Mouse (Mus musculus): ENCODE data around the gene Hif1an.

Hif1an gene

DNA sequence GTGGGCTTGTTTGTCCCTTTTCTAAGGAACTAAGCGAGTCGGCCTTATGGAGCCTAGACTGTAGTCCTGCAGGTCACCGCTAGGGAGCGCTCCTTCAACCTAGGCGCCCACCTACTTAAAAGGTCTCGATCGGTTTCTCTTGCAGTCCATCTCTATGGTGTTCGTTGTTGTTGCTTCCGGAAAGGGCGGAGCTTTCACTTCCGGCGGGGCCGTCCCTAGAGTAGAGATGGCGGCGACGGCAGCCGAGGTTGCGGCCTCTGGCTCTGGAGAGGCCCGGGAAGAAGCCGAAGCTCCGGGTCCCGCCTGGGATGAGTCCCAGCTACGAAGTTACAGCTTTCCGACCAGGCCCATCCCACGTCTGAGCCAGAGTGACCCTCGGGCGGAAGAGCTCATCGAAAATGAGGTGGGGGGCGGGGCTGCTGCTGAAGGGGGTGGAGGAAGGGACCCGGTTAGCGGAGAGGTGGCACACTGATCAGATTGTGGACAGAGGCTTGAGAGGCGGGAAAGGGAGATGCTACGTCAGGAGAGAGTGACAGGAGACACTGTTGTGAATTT is at the start of gene Hif1an:
Gene Hif1an (plus strand): TSS at position 199 of the 555 bp plus-strand sequence.
- peak; percentile 94 to 98 for DNase-seq (ENCODE audit: inconsistent age in 2 of 2, low spot score in 1 of 2)

DNA sequence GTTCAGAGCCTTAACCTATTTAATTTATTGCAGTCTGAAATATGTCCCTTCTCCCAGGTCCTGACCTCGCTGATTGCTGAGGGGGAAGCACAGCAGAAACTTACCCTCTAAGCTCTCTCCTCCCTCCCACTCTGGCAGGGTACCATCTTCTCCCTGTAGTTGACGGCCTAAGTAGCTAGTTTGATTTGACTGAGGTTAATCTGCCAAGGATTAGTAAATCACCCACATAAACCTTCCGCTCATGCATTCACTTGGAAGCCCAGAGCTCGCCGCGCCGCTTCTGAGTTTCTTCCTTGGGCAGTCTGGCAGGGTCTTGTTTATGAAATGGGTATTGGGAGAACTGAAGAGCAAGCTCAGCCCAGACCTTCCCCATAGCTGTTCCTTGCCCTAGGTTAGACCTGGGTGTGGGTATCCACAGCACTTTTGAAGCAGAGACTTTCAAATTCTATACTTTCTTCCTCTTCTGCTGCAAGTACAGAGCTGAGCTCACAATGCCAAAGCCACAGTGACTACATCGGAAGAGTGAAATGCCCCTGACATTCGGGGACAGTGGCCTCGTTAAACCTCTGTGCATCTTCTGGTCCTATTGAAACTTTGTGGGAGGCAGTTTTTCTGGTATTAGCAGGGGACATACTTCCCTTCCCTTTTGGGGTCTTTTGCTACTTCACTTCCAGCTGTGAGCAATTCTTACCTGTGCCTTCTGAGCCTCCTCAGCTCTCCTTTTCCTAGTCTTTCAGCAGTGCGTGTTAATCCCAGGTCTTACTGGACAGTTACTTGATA is 49.4 kb upstream of the Hif1an start:
- DNase-seq (ENCODE audit: inconsistent age in 2 of 2, low spot score in 1 of 2), result peak in 1 of 2 experiments; percentile 75

DNA sequence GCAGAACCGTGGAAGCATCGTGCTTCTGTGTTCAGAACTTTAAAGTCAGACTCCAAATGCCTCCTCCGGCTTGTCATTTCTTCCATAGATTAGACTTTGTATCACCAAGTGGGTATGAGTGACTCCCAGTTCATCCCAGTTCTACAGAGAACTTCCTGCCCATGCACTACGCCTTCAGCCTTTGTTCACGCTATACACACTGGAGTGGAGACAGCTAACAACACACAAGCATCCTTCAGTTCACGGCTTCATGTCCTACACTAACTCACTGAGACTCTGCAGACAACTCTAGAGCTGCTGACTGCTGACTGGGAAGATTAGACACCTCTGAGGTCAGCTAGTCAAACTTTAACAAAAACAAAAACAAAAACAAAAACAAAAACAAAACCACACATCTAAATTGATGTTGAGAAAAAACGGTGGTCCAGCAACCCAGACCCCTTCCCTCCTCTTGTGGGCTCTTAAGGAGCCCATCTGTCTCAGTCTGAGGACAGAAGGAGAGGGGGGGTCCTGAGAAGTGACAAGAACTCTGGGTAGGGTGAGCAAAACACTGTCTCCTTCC is 48.6 kb upstream of the Hif1an start:
- no peak for DNase-seq (ENCODE audit: inconsistent age in 2 of 2, low spot score in 1 of 2)

DNA sequence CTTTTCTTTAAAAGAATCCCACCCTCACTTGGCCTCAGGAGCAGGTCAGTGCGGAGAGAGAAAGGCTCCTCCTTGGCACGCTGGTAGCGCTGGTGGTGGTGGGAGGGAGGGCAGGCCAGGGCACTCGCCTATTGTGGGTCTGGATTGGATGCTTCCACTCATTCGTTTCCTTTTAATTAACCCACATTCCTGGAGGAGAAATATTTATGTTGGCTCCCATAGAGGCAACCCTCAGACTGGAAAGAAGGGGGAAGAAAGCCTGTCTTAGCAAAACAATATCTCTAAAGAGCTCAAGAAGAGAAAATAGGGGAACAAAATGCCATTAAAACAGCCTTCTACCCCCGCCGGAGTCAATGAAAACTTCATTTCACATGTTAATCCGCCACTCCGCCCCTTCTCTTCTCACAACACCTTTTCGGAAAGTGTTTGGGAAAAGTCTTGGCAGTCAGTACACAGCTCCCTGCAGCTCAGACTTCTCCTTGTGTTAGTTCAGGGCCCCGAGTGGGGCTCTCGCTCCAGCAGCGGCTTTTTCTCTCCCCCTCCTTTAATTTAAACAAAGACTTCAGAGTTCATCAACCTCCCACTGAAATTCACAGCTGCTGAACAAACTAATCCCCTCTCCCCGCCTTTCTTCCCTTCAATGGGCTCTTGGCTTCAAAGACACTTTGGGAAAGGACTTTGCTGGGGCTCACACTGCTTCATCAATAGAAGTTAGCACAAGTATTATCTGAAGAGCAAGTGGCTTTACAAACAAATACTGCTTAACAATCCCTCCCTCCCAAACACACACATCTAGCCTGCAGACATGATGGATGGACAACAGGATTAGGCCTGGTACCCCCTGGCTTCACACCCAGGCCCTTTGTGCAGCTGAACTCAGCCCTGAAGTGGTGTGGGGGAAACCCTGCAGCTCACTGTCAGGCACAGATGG is 47.9 kb upstream of the Hif1an start:
- no peak for DNase-seq (ENCODE audit: inconsistent age in 2 of 2, low spot score in 1 of 2)

DNA sequence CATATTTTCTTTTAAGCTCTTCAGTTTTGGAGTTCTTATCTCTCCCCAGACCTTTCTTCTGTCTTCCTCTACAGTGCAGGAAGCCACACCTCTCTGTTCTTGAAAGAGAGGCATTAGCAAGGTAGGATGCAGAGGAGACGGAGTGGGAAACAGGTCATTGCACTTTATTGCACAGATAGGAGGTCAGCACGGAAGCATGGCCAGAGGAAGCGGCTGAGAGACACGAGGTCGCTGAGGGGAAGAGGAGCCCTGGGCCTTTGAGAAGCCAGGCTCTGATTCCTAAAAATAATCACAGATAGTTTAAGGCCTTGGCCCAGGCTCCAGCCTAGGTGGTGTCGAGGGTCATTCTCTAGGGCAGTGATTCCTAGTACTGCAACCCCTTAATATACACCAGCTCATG is 46.9 kb upstream of the Hif1an start:
- no peak for DNase-seq (ENCODE audit: inconsistent age in 2 of 2, low spot score in 1 of 2)

DNA sequence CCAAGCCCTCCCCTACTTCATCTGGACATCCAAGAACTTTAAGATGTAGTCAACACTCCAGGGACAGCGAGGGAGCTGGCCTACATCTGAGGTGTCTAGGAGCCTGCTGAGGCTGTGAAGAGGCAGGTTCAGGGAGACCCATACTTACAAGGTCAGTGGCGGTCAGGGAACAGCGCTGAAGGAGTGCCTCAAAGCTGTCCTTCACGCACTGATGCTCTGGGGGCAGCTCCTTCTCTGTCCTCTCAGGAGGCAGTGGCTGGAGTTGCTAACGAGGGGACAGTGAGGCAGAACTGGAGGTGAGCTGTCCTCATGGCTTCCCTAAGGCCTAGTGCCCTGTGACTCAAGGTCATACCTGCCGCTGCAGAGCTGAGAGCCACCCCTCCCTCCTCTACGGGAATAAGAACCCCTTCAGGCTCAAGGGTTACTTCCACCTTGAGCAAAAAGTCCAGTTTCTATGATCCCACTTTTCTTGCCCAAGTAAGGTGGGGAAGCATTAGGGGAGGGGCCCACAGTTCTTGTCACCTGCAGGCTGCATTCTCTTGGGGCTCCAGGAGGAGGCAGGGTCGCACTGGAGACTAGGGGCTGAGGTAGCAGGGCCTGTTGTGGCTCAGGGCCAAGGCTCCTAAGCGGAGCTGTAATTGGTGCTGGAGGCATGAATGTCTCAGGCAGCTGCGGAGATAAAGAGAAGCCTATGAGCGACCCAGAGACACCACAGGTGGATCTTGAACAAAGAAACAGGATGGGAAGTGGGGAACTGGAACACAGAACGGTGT is 44.5 kb upstream of the Hif1an start:
- DNase-seq (ENCODE audit: inconsistent age in 2 of 2, low spot score in 1 of 2), result peak in 1 of 2 experiments; percentile 40

DNA sequence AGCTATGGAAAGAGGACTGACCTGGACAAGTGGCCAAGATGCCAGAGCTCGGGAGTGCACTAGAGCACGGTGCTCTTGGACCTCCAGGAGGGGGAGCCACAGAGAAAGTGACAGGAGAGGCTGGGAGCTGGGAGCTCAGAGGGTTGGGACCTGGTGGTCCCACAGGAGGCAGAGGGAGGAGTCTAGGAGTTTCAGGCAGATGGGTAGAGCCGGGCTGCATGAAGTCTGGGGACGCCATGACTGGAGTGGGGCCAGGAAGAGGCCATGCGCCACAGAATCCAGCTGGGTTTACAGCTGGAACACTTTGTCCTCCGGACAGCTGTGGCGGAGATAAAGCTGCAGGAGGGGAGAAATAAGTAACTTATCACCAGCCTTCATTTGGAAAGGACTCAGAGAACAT is 43.5 kb upstream of the Hif1an start:
- DNase-seq (ENCODE audit: inconsistent age in 2 of 2, low spot score in 1 of 2), result peak; percentile 31 to 59

DNA sequence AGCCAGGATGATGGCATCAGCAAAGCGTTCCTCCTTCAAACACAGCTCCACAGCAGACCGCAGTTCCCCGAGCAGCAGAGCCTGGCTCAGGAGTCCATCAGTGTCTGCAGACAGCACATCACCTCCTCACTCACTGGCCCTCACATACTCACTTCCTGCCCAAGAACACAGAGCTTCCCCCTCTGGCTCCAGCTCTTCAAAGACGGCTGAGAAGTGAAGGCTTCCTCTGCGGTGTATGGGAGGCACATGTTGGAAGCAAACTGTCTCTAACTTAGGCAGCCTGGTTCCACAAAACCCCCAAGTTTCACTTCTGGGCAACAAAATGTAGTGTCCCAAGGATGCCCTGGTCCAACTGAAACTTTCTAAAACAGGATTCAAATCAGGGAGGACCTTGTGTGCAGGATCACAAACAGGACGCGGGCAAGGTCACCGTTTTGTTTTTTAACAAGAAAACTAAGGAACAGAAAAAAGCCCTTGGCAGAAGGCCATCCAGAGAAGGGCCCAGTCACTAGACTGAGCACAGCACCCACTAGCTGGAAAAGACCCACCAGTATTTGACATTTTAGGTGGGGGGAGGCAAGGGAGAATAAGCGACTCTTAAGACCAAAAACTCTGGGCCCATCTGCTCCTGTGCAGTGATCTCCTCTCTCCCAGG is 37.0 kb upstream of the Hif1an start:
- DNase-seq (ENCODE audit: inconsistent age in 2 of 2, low spot score in 1 of 2), result peak; percentile 31 to 75

DNA sequence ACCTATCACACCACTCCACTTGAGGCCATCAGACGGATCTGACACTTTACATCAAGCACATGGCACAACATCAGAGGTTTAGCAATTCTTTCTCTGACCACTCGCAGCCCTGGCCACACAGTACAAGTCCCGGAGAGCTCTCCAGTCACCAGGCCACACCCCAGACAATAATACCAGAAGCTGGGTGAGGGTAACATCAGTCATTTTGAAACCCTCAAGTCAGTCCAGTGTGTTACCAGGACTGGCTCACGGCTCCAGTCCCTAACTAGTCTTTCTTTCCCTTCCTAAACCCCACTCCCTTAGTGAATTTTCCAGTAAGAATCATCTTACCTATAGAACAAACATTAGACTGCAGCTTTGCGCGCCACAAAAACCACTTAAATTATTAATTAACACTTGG is 32.6 kb upstream of the Hif1an start:
- DNase-seq (ENCODE audit: inconsistent age in 2 of 2, low spot score in 1 of 2), result no peak

DNA sequence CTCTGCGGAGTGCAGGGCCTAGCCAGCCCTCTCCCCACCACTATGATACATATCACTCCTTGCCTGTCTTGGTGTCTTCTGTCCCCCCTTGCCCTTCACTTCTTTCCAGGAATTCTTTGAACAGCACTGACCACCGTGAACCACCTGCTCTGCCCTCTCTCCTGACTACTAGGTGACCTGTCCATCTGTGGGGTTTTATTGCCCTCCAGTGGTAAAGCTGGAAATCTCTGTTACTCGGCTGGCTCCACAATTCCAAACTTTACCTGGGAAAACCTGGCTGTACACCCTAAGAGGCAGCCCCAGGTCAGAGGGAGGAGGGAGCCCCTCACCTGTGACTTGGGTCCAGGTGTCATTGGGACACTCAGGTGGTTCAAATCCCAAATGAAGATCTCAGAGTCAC is 27.3 kb upstream of the Hif1an start:
- peak in 1 of 2 experiments; percentile 62 for DNase-seq (ENCODE audit: inconsistent age in 2 of 2, low spot score in 1 of 2)

DNA sequence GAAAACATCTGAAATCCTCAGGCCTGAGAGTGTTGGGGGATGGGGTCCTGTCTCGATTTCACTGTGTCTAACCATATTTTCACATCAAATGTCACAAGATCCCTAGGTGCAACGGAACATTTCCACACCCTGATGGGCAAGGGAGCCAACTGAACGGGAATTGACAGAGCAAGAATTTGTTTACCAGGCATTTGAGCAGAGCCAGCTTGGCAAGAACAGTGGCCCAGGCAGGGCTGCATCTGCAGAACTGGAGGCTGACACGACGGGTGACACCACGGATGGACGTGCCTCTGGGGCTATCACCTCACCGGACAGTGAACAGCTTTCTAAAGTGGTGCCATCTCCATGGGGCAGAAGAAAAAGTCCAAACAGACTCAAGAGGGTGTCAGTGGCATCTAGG is 25.2 kb upstream of the Hif1an start:
- DNase-seq (ENCODE audit: inconsistent age in 2 of 2, low spot score in 1 of 2), result no peak

DNA sequence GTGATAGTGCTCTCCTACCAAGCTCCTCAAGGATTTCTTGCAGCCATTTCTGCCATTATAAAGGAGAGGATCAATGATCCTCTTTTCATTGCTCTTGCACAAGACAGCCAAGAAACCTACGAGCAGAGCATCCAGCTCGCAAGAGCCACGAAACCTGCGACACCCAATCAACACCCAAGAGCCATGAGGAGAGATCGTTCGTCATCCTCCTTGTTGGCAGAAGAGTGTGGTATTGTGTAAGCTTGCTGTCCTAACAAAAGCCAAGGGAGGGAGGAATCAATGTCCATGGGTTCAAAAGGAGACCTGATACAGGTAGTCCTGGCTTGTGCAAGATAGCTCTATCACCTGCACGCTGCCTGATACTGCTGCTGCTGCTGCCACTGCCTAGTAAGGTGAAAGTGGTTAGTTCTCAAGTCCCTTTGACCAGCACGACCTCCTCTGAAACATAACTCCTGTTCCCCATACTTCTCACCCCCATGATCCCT is 19.9 kb upstream of the Hif1an start:
- DNase-seq (ENCODE audit: inconsistent age in 2 of 2, low spot score in 1 of 2), result no peak

DNA sequence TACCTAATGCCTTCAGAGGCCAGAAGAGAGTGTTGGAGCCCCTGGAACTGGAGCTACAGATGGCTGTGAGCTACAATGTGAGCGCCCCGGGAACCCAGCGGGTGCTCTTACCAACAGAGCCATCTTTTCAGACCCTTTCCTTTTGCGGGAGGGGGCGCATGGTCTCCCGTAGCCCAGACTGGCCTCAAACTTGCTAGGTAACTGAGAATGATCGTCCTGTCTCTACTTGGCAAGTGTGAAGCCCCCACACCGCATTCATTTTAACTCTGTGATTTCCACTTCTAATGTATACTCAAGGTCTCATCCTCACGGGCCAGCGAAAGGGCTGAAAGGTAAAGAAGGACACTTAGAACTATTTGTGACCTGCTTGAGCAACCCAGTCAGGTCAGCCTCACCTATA is 18.3 kb upstream of the Hif1an start:
- no peak for DNase-seq (ENCODE audit: inconsistent age in 2 of 2, low spot score in 1 of 2)

DNA sequence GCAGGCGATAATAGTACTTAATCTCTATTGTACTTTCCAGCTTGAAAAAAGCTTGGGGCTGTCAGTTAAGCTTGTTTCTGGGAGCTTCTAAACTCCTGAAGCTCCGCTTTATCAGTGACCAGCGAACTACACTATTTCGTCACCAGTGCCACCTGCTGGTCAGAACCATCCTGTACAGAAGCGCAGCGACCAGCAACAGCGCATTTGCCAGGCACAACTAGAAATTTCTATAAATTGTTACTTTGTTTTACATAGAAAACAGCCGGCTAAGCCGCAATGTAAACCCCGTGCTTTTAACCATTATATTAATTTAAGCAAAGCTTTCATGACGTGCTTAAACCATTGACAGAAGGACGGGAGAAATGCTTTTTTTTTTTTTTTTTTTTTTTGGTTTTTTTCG is 17.9 kb upstream of the Hif1an start:
- peak; percentile 65 to 89 for DNase-seq (ENCODE audit: inconsistent age in 2 of 2, low spot score in 1 of 2)

DNA sequence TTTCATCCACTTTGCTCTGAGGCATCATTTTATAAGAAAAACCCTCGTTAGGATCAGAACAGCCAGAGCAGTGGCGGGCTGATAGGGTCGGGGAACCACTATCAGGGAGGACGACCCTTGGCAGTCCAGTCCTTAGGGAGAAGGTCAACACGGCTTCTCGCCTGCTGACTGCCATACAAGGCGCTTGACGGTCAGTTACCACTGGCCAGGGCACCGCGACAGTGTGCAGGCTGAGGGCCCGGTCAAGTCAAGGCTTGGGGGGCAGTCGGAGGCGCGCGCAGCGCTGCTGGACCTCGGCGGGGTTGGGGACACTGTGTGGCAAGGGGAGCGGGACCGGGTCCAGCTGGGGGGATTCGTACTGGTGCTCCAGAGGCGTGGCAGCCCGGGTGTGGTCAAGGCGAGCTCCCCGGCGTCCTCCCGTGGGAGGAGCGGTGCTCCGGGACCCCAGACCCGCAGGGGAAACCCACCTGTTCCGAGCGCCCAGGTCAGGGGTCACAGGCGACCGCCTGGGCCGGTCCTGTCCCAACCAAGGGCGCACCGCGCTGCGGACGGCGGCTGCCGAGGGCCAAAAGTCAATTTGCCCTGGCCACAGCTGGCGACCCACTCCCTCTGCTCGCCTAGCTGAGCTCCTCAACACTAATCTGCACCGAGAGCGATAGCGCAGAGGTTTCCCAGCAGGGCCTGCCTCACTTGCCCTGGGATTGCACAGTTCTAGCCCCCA is 17.2 kb upstream of the Hif1an start, which contains the start of gene Sec31b:
Gene Sec31b (minus strand): TSS at position 544 of the 721 bp plus-strand sequence.
- DNase-seq (ENCODE audit: inconsistent age in 2 of 2, low spot score in 1 of 2), result peak; percentile 70 to 88

DNA sequence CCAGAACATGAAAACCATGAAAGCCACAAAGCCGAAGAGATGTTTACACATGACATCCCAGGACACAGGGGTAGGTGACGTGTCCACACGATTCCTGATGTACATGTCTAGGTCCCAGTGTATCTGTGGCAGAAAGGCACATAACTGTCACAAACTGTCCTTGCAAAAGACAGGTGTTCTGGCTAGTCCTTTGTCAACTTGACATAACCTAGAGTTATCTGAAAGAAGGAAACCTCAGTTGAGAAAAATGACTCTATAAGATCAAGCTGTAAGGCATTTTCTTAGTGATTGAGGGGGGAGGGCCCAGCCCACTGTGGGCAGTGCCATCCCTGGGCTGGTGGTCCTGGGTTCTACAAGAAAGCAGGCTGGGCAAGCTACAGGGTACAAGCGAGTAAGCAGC is 9.9 kb upstream of the Hif1an start, which contains the start of gene Gm20538:
Gene Gm20538 (minus strand): TSS at position 101 of the 400 bp plus-strand sequence.
- no peak for DNase-seq (ENCODE audit: inconsistent age in 2 of 2, low spot score in 1 of 2)

DNA sequence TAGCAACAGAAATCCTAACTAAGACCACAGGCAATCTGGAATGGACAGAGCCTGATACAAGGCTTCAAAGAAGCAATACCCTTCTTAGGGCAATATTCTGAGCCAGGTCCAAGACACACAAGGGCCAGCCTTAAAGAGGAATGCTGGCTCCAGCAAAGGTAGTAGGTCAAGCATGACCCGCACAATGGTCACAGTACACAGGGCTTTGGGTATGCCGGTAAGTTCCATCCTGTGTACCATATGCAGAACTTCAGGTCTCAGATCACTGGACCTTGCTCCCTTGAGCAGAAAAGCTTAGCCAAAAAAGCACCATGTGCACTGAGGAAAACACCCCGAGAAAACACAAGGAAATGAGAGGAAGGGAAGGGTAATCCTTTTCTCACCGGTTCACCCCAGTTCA is 9.4 kb upstream of the Hif1an start:
- DNase-seq (ENCODE audit: inconsistent age in 2 of 2, low spot score in 1 of 2), result no peak

DNA sequence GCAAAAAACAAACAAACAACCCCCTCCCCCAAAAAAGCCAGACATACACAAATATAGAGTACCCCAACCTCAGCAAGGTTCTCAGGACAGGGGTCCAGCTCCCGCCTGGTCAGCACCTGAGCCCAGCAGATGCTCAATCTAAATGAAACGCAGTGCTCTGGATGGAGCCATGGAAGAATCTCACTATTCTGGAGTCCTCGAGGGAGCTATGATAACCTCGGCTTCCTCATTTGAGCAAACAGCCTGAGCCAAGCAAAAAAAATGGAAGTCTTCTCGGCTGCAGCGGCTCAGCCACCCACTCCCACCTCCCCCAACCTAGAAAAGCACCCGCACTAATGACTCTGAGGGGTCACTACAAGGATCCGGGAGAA is 8.2 kb upstream of the Hif1an start:
- DNase-seq (ENCODE audit: inconsistent age in 2 of 2, low spot score in 1 of 2), result peak in 1 of 2 experiments; percentile 21
